Mouse (Mus musculus) liver, embryonic 14.5 days (tissue): ENCODE results near the gene Mybphl.

Source experiments
- CTCF ChIP-seq: IDR thresholded peaks from 2 replicates; pipeline ENCODE4 v1.5.1; 2016; ENCODE audit warnings: antibody characterized with exemption, low read depth, control low read depth
- EP300 ChIP-seq: IDR thresholded peaks from 2 replicates; pipeline ENCODE4 v1.6.1; 2016; ENCODE audit warnings: antibody characterized with exemption, low read depth

DNA sequence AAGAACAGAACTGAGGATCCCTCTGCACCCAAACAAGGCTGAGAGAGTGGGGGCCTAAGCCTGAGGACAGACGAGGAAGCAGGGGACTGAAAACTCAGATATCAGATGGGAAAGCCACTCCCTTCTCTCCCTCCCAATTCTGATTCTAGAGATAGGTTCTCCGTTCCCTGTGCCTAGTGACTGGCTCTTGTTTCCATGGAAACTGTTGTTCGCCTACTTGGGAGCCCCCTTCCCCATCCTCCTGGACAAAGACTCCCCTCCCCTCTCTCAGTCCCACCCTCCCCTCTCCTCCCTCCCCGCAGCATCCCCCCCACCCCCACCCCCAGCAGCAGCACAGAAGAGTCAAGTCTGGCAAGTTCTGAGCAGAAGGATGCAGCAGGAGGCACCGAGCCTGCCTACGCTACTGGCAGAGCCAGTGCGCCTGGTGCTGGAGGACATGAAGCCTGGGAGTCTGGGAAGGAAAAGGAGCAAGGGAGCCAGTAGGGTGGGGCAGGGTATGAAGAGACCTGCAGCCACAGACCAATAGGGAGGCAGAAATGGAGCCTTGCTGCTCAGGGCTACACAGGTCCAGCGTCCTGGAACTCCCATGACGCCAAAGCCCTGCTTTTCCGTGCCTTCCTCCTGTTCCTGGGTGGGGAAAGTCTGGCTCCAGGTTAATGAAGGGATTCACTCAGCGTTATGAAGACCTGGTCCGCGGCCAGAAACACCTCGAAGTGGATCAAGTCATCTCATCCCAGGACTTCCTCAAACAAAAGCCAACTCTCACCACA lies 41.0 kb downstream of the Mybphl start:
- TF ChIP-seq EP300 (no peak), CTCF (no peak)
